Comparison of ENCODE assay signal across 8 mouse cellular contexts in genomic region chr1:74284543-74285160, GRCm38 (mm10). TPM values are rescaled to one million over a fixed set of nuclear protein-coding genes. Genes with fewer than 3 reads are reported as not detected.
DNase-seq lines count a peak whose midpoint lies in the region; ATAC-seq lines count a peak whose summit lies in the region.

TSS of gene Aamp (minus strand) at chr1:74284738.
TSS of gene Pnkd (plus strand) at chr1:74284930.

- under 1% methylated on average over 56 of the region's 56 CpGs for WGBS in heart, embryonic 10.5 days
- under 1% methylated on average over 55 of the region's 56 CpGs for WGBS in kidney, embryonic 15.5 days

- H3K27me3 ChIP-seq in heart, embryonic 10.5 days (ENCODE audit: insufficient read depth, poor library complexity, severe bottlenecking): no peaks in the 10 kb centered on the region
- H3K27me3 ChIP-seq in kidney, embryonic 15.5 days: no peaks in the 10 kb centered on the region

- H3K9ac ChIP-seq in kidney, embryonic 15.5 days: peak within 1 kb of the TSS; percentile 86

- peak; percentile 91 for ATAC-seq in erythroblast, adult 5-6 weeks (replicated peaks; ENCODE audit: low FRiP score, poor library complexity, severe bottlenecking)
- ATAC-seq in kidney, embryonic 15.5 days (replicated peaks; ENCODE audit: low FRiP score): peak; percentile 97
- peak; percentile 88 for ATAC-seq in monocyte, adult 5-6 weeks (replicated peaks; ENCODE audit: insufficient number of reproducible peaks, low FRiP score, low TSS enrichment, poor library complexity, severe bottlenecking)

- peak within 1 kb of the TSS; percentile 84 for H3K4me3 ChIP-seq in heart, embryonic 10.5 days
- H3K4me3 ChIP-seq in kidney, embryonic 15.5 days (replicated peaks): peak within 1 kb of the TSS; percentile 92

- peak; percentile 99 to 100 for DNase-seq in B cell, adult 2 months
- peak; percentile 100 for DNase-seq in brain, adult 2 months (ENCODE audit: low read depth, low spot score)
- peak; percentile 100 for DNase-seq in heart, embryonic 10.5 days (ENCODE audit: low spot score)
- peak; percentile 100 for DNase-seq in liver
- peak; percentile 99 to 100 for DNase-seq in spleen, postnatal 4 days (ENCODE audit: low spot score in 2 of 2)

- H3K9me3 ChIP-seq in heart, embryonic 10.5 days: no peaks in the 10 kb centered on the region
- no peaks in the 10 kb centered on the region for H3K9me3 ChIP-seq in kidney, embryonic 15.5 days (replicated peaks)

- peaks cover 51% of the 10 kb centered on the region for H3K4me1 ChIP-seq in heart, embryonic 10.5 days
- peaks cover 39% of the 10 kb centered on the region for H3K4me1 ChIP-seq in kidney, embryonic 15.5 days

- H3K36me3 ChIP-seq in heart, embryonic 10.5 days: peaks cover 65% of the 10 kb centered on the region
- H3K36me3 ChIP-seq in kidney, embryonic 15.5 days: peaks cover 68% of the 10 kb centered on the region

- peak within 1 kb of the TSS; percentile 89 for H3K27ac ChIP-seq in heart, embryonic 10.5 days
- H3K27ac ChIP-seq in kidney, embryonic 15.5 days: peak within 1 kb of the TSS; percentile 89

- H3K4me2 ChIP-seq in kidney, embryonic 15.5 days: peak within 1 kb of the TSS; percentile 80

RNA-seq across cellular contexts. Expression of gene Aamp, which starts in this region (rescaled TPM):
- total RNA-seq in erythroblast, adult 5-6 weeks (2015; ENCODE audit: low replicate concordance): 4.6 and 10.4 TPM in 2 replicates
- 15.3 and 27.6 TPM in 2 replicates for total RNA-seq in erythroblast, adult 5-6 weeks (2017; ENCODE audit: low replicate concordance)
- 224 and 261 TPM in 2 replicates for polyA plus RNA-seq in heart, embryonic 10.5 days (2016; fragmentation: Nextera tagmentation; extraction: Ambion mirVana)
- polyA plus RNA-seq in kidney, embryonic 15.5 days (2015; fragmentation: Nextera tagmentation; extraction: Ambion mirVana): 267 and 283 TPM in 2 replicates
- 105 to 159 TPM (median 131 TPM) in 3 replicates for total RNA-seq in monocyte, adult 5-6 weeks (2017)

RNA-seq across cellular contexts. Expression of gene Pnkd, which starts in this region (rescaled TPM):
- total RNA-seq in erythroblast, adult 5-6 weeks (2015; ENCODE audit: low replicate concordance): 7.1 and 17.7 TPM in 2 replicates
- 2.4 TPM in 1 of 2 replicates, not detected in the other for total RNA-seq in erythroblast, adult 5-6 weeks (2017; ENCODE audit: low replicate concordance)
- polyA plus RNA-seq in heart, embryonic 10.5 days (2016; fragmentation: Nextera tagmentation; extraction: Ambion mirVana): 170 and 253 TPM in 2 replicates
- 138 and 139 TPM in 2 replicates for polyA plus RNA-seq in kidney, embryonic 15.5 days (2015; fragmentation: Nextera tagmentation; extraction: Ambion mirVana)
- total RNA-seq in monocyte, adult 5-6 weeks (2017): 14.7 to 18.6 TPM (median 17.1 TPM) in 3 replicates

Comparison
In these comparisons a context has a peak if more than half of its experiments do, and no peak if none do; other contexts are left out.
1. Peak in every context shown above with its lines: DNase-seq, ATAC-seq, H3K4me3 ChIP-seq and H3K27ac ChIP-seq.